Mouse (Mus musculus) liver, adult 2 months (tissue): ENCODE measurements around the gene Bach2.

Experiments
- CTCF ChIP-seq: fragments of 200-500 bp; IDR thresholded peaks from 2 replicates; pipeline ENCODE4 v1.5.1; 2011; ENCODE audit warnings: low read depth, low read length, control low read depth
- POLR2A ChIP-seq: fragments of 200-500 bp; IDR thresholded peaks from 2 replicates; pipeline ENCODE4 v1.6.1; 2011; ENCODE audit warnings: low read length, control low read depth; ENCODE audit not compliant: insufficient read depth; ENCODE audit errors: extremely low read depth

GRCm38 (mm10) chr4:32510940-32511339 lies 272.3 kb downstream of the Bach2 start:
- TF ChIP-seq POLR2A (no peak), CTCF (no peak)
